Mouse (Mus musculus) hematopoietic stem cell, adult 5-6 weeks (primary cell): ENCODE results near the gene Xpnpep3. TPM values are rescaled to one million over a fixed set of nuclear protein-coding genes. Genes with fewer than 3 reads are reported as not detected.

ENCODE experiments used
- total RNA-seq: library from RNA; stranded (forward); fragments of 172-1452, 232-1000 nt; gene quantifications from 2 replicates; pipeline ENCODE4 v1.2.3, GENCODE M21; 2017

Gene Xpnpep3
- total RNA-seq, 1 experiment from 2014 or later: 14.6 TPM

Other genes with a start within 250 kb of the Xpnpep3 start
- gene Mrtfa, start 209.4 kb upstream of the Xpnpep3 start, total RNA-seq: 15.8 and 23.3 TPM in 2 replicates
- gene Mchr1, start 164.6 kb upstream of the Xpnpep3 start, total RNA-seq: 0.19 TPM in 1 of 2 replicates, not detected in the other
- gene Slc25a17, start 39.3 kb upstream of the Xpnpep3 start, total RNA-seq: 72.7 and 97.1 TPM in 2 replicates
- gene St13, start 61 bp upstream of the Xpnpep3 start, total RNA-seq: 311 and 331 TPM in 2 replicates
- gene Dnajb7, start 8.2 kb downstream of the Xpnpep3 start, total RNA-seq: not detected in 2 replicates
- 125 and 199 TPM in 2 replicates for gene Rbx1, start 66.2 kb downstream of the Xpnpep3 start, total RNA-seq
- gene Ep300, start 185.2 kb downstream of the Xpnpep3 start, total RNA-seq: 32.7 and 48.0 TPM in 2 replicates